Mouse (Mus musculus): ENCODE results near the gene Lrrc73. TPM values are rescaled to one million over a fixed set of nuclear protein-coding genes. Genes with fewer than 3 reads are reported as not detected.

Gene Lrrc73
- polyA plus RNA-seq (2012; rRNA removed) = 2.9 and 4.1 TPM in 2 replicates

GRCm38 (mm10) chr17:46253452-46254084, at the start of gene Lrrc73:
Gene Lrrc73 (plus strand): TSS chr17:46253531.

DNA sequence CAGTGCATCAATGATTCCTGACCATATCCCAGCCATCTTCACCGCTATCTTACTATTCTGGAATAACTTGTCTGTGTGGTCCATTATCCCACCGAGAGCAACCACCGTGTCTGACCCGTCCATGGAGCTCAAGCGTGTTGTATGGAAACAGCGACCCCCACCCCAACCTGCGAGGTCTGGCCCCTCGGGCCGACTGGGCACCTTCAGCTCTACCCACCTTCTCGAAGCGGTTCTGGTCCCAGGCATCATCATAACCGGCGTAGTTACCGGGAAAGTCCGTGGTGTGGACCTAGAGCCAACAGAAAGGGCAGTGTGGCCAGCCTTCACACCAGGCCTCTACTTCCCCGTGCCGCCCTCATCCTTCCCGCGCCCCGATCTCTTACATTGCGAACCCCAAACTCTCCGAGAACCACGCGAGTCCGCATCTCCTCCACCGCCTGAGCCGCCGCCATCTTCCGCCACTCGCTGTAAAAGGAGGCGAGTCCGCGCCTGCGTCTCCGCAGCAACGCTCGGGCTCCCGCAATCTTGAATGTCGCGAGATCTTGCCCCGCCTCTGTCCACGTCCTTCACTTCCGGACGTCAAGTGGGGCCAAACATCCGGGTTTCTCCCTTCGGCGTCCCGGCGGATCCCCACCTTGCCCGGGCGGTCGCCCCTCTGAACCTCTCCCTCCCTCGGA, 5.7 kb upstream of the Lrrc73 start, which contains the start of the genes Polr1c and Yipf3:
Polr1c (minus strand) TSS at position 543 of the 677 bp plus-strand sequence.
Yipf3 (plus strand) TSS at position 569 of the 677 bp plus-strand sequence.

GRCm38 (mm10) chr17:46282483-46283123, 29.3 kb downstream of the Lrrc73 start, which contains the start of gene Tjap1:
Gene Tjap1 (minus strand): TSS chr17:46283026.

GRCm38 (mm10) chr17:46297364-46298219, 44.3 kb downstream of the Lrrc73 start, which contains the start of gene Dlk2:
Gene Dlk2 (plus strand): TSS chr17:46297421.

Other genes starting within 250 kb of the Lrrc73 start
- 128 and 160 TPM in 2 replicates for gene Vegfa, start 221.2 kb upstream of the Lrrc73 start, polyA plus RNA-seq (2012; rRNA removed)
- gene Mrps18a, start 142.5 kb upstream of the Lrrc73 start, polyA plus RNA-seq (2012; rRNA removed) = 36.5 and 46.4 TPM in 2 replicates
- gene Rsph9, start 109.3 kb upstream of the Lrrc73 start, polyA plus RNA-seq (2012; rRNA removed) = 5.5 and 8.3 TPM in 2 replicates
- gene Mad2l1bp, start 100.0 kb upstream of the Lrrc73 start, polyA plus RNA-seq (2012; rRNA removed) = 21.2 and 23.8 TPM in 2 replicates
- 244 and 286 TPM in 2 replicates for gene Gtpbp2, start 92.5 kb upstream of the Lrrc73 start, polyA plus RNA-seq (2012; rRNA removed)
- gene Polh, start 50.9 kb upstream of the Lrrc73 start, polyA plus RNA-seq (2012; rRNA removed) = 3.0 and 3.5 TPM in 2 replicates
- gene Xpo5, start 50.7 kb upstream of the Lrrc73 start, polyA plus RNA-seq (2012; rRNA removed) = 11.8 and 13.3 TPM in 2 replicates
- gene Polr1c, start 5.5 kb upstream of the Lrrc73 start, polyA plus RNA-seq (2012; rRNA removed) = 46.4 and 49.7 TPM in 2 replicates
- gene Yipf3, start 5.5 kb upstream of the Lrrc73 start, polyA plus RNA-seq (2012; rRNA removed) = 355 and 471 TPM in 2 replicates
- gene Tjap1, start 29.5 kb downstream of the Lrrc73 start, polyA plus RNA-seq (2012; rRNA removed) = 46.2 and 49.1 TPM in 2 replicates
- gene Dlk2, start 43.9 kb downstream of the Lrrc73 start, polyA plus RNA-seq (2012; rRNA removed) = 0.10 and 0.90 TPM in 2 replicates
- 48.2 and 49.7 TPM in 2 replicates for gene Abcc10, start 74.8 kb downstream of the Lrrc73 start, polyA plus RNA-seq (2012; rRNA removed)
- 6.7 and 9.3 TPM in 2 replicates for gene Zfp318, start 130.2 kb downstream of the Lrrc73 start, polyA plus RNA-seq (2012; rRNA removed)
- 0.50 and 0.83 TPM in 2 replicates for gene Crip3, start 175.4 kb downstream of the Lrrc73 start, polyA plus RNA-seq (2012; rRNA removed)
- 0.08 TPM in 1 of 2 replicates, not detected in the other for gene Slc22a7, start 184.9 kb downstream of the Lrrc73 start, polyA plus RNA-seq (2012; rRNA removed)
- gene Ttbk1, start 234.1 kb downstream of the Lrrc73 start, polyA plus RNA-seq (2012; rRNA removed) = 0.38 and 0.45 TPM in 2 replicates
- gene Dnph1, start 243.2 kb downstream of the Lrrc73 start, polyA plus RNA-seq (2012; rRNA removed) = 4.1 TPM in 2 replicates